Mouse (Mus musculus): ENCODE measurements around the gene Olfr1416. TPM values are rescaled to one million over a fixed set of nuclear protein-coding genes. Genes with fewer than 3 reads are reported as not detected.
A peak's percentile ranks its signal among the peaks of the same experiment; 100 is the strongest.
"Not testable (repeated sequence)": the region's sequence is repeated elsewhere in the genome, so short reads cannot be mapped to it uniquely, and the experiment has no call there.

Olfr1416 gene
- polyA plus RNA-seq (2014; fragmentation: Nextera tagmentation; extraction: Ambion mirVana) = not detected in 2 replicates

- Histone ChIP-seq H3K9me3 (ENCODE audit: control insufficient read depth, low read length) (no peaks in the 10 kb centered on the region), H3K4me3 (replicated peaks; ENCODE audit: low read length) (no peak within 1 kb of the TSS), H3K27ac (no peak within 1 kb of the TSS), H3K4me2 (replicated peaks) (no peak within 1 kb of the TSS), H3K9ac (no peak within 1 kb of the TSS), H3K4me1 (replicated peaks; ENCODE audit: control insufficient read depth, insufficient read depth, low read length) (no peaks in the 10 kb centered on the region), H3K27me3 (ENCODE audit: control insufficient read depth, insufficient read depth, low read length) (no peaks in the 10 kb centered on the region), H3K36me3 (replicated peaks; ENCODE audit: control insufficient read depth, insufficient read depth) (no peaks in the 10 kb centered on the region)
- no peak for DNase-seq (ENCODE audit: low spot score)
- no peak for ATAC-seq (ENCODE audit: low FRiP score)
These were observed at the start of gene Olfr1416 for GRCm38 (mm10) chr1:92485013-92485412. Gene Olfr1416 (minus strand): TSS chr1:92485113.

- Histone ChIP-seq H3K36me3 (replicated peaks; ENCODE audit: control insufficient read depth, insufficient read depth) (no peaks in the 10 kb centered on the region), H3K4me1 (replicated peaks; ENCODE audit: control insufficient read depth, insufficient read depth, low read length) (no peaks in the 10 kb centered on the region), H3K4me3 (replicated peaks; ENCODE audit: low read length) (no peak overlapping the region), H3K4me2 (replicated peaks) (no peak overlapping the region), H3K9ac (no peak overlapping the region), H3K27ac (no peak overlapping the region), H3K9me3 (ENCODE audit: control insufficient read depth, low read length) (no peaks in the 10 kb centered on the region), H3K27me3 (ENCODE audit: control insufficient read depth, insufficient read depth, low read length) (no peaks in the 10 kb centered on the region)
- WGBS = 81% methylated on average over 3 of the region's 3 CpGs
- DNase-seq (ENCODE audit: low spot score) (no peak), ATAC-seq (ENCODE audit: low FRiP score) (no peak)
These were observed 38.9 kb upstream of the Olfr1416 start for GRCm38 (mm10) chr1:92523764-92524163.

GRCm38 (mm10) chr1:92521376-92521775 lies 36.5 kb upstream of the Olfr1416 start:
- Histone ChIP-seq H3K4me2 (replicated peaks) (peak overlapping the region; percentile 32), H3K4me3 (replicated peaks; ENCODE audit: low read length) (no peak overlapping the region), H3K27ac (no peak overlapping the region), H3K9me3 (ENCODE audit: control insufficient read depth, low read length) (no peaks in the 10 kb centered on the region), H3K9ac (no peak overlapping the region), H3K27me3 (ENCODE audit: control insufficient read depth, insufficient read depth, low read length) (no peaks in the 10 kb centered on the region), H3K4me1 (replicated peaks; ENCODE audit: control insufficient read depth, insufficient read depth, low read length) (no peaks in the 10 kb centered on the region), H3K36me3 (replicated peaks; ENCODE audit: control insufficient read depth, insufficient read depth) (no peaks in the 10 kb centered on the region)
- WGBS = 16% methylated on average over 10 of the region's 10 CpGs
- ATAC-seq (ENCODE audit: low FRiP score) = peak; percentile 40; the same call in 1 of the 2 replicates
- DNase-seq (ENCODE audit: low spot score) = peak; percentile 80

- no peak overlapping the region for H3K4me3 ChIP-seq (replicated peaks; ENCODE audit: low read length)
- DNase-seq (ENCODE audit: low spot score) (no peak), ATAC-seq (ENCODE audit: low FRiP score) (no peak)
- no peak overlapping the region for H3K4me2 ChIP-seq (replicated peaks)
- no peak overlapping the region for H3K27ac ChIP-seq
- 91% methylated on average over 6 of the region's 6 CpGs for WGBS
- no peaks in the 10 kb centered on the region for H3K4me1 ChIP-seq (replicated peaks; ENCODE audit: control insufficient read depth, insufficient read depth, low read length)
- no peaks in the 10 kb centered on the region for H3K9me3 ChIP-seq (ENCODE audit: control insufficient read depth, low read length)
- H3K27me3 ChIP-seq (ENCODE audit: control insufficient read depth, insufficient read depth, low read length) = no peaks in the 10 kb centered on the region
- H3K36me3 ChIP-seq (replicated peaks; ENCODE audit: control insufficient read depth, insufficient read depth) = no peaks in the 10 kb centered on the region
- H3K9ac ChIP-seq = no peak overlapping the region
These were observed 34.1 kb upstream of the Olfr1416 start for GRCm38 (mm10) chr1:92519046-92519445.

- Histone ChIP-seq H3K4me2 (replicated peaks) (no peak within 1 kb of the TSS), H3K4me3 (replicated peaks; ENCODE audit: low read length) (no peak within 1 kb of the TSS), H3K9me3 (ENCODE audit: control insufficient read depth, low read length) (no peaks in the 10 kb centered on the region), H3K4me1 (replicated peaks; ENCODE audit: control insufficient read depth, insufficient read depth, low read length) (no peaks in the 10 kb centered on the region), H3K27me3 (ENCODE audit: control insufficient read depth, insufficient read depth, low read length) (no peaks in the 10 kb centered on the region), H3K9ac (no peak within 1 kb of the TSS), H3K36me3 (replicated peaks; ENCODE audit: control insufficient read depth, insufficient read depth) (no peaks in the 10 kb centered on the region), H3K27ac (no peak within 1 kb of the TSS)
- DNase-seq (ENCODE audit: low spot score) (no peak), ATAC-seq (ENCODE audit: low FRiP score) (no peak)
- WGBS = 85% methylated on average over 3 of the region's 3 CpGs
These were observed 33.6 kb upstream of the Olfr1416 start, which contains the start of gene Olfr1414 for GRCm38 (mm10) chr1:92518561-92518960. Gene Olfr1414 (minus strand): TSS chr1:92518661.

- Histone ChIP-seq H3K36me3 (replicated peaks; ENCODE audit: control insufficient read depth, insufficient read depth) (no peaks in the 10 kb centered on the region), H3K27ac (no peak overlapping the region), H3K27me3 (ENCODE audit: control insufficient read depth, insufficient read depth, low read length) (no peaks in the 10 kb centered on the region), H3K4me1 (replicated peaks; ENCODE audit: control insufficient read depth, insufficient read depth, low read length) (no peaks in the 10 kb centered on the region), H3K4me2 (replicated peaks) (no peak overlapping the region), H3K9me3 (ENCODE audit: control insufficient read depth, low read length) (no peaks in the 10 kb centered on the region), H3K9ac (no peak overlapping the region), H3K4me3 (replicated peaks; ENCODE audit: low read length) (no peak overlapping the region)
- 85% methylated on average over 11 of the region's 11 CpGs for WGBS
- DNase-seq (ENCODE audit: low spot score) (no peak), ATAC-seq (ENCODE audit: low FRiP score) (no peak)
These were observed 30.5 kb upstream of the Olfr1416 start for GRCm38 (mm10) chr1:92515390-92515789.

- H3K27me3 ChIP-seq (ENCODE audit: control insufficient read depth, insufficient read depth, low read length); H3K27ac ChIP-seq; ATAC-seq (ENCODE audit: low FRiP score); H3K4me3 ChIP-seq (replicated peaks; ENCODE audit: low read length); H3K9me3 ChIP-seq (ENCODE audit: control insufficient read depth, low read length); H3K9ac ChIP-seq; DNase-seq (ENCODE audit: low spot score); H3K4me1 ChIP-seq (replicated peaks; ENCODE audit: control insufficient read depth, insufficient read depth, low read length); H3K36me3 ChIP-seq (replicated peaks; ENCODE audit: control insufficient read depth, insufficient read depth); H3K4me2 ChIP-seq (replicated peaks): not testable (repeated sequence)
- whole genome bisulfite sequencing = 89% methylated on average over 4 of the region's 5 CpGs
These were observed 26.7 kb upstream of the Olfr1416 start for GRCm38 (mm10) chr1:92511646-92512045.

- no peak within 1 kb of the TSS for H3K27ac ChIP-seq
- H3K9ac ChIP-seq = no peak within 1 kb of the TSS
- no peak within 1 kb of the TSS for H3K4me3 ChIP-seq (replicated peaks; ENCODE audit: low read length)
- H3K27me3 ChIP-seq (ENCODE audit: control insufficient read depth, insufficient read depth, low read length) = no peaks in the 10 kb centered on the region
- no peak for DNase-seq (ENCODE audit: low spot score)
- no peaks in the 10 kb centered on the region for H3K9me3 ChIP-seq (ENCODE audit: control insufficient read depth, low read length)
- H3K4me2 ChIP-seq (replicated peaks) = no peak within 1 kb of the TSS
- H3K36me3 ChIP-seq (replicated peaks; ENCODE audit: control insufficient read depth, insufficient read depth) = no peaks in the 10 kb centered on the region
- WGBS = 89% methylated on average over 2 of the region's 2 CpGs
- no peak for ATAC-seq (ENCODE audit: low FRiP score)
- no peaks in the 10 kb centered on the region for H3K4me1 ChIP-seq (replicated peaks; ENCODE audit: control insufficient read depth, insufficient read depth, low read length)
These were observed 11.1 kb upstream of the Olfr1416 start, which contains the start of gene Olfr1415 for GRCm38 (mm10) chr1:92496001-92496400. Gene Olfr1415 (minus strand): TSS chr1:92496101.

- peaks cover 18% of the 10 kb centered on the region for H3K36me3 ChIP-seq (replicated peaks; ENCODE audit: control insufficient read depth, insufficient read depth)
- H3K4me1 ChIP-seq (replicated peaks; ENCODE audit: control insufficient read depth, insufficient read depth, low read length) = peaks cover 11% of the 10 kb centered on the region
- peak overlapping the region; percentile 96 for H3K9ac ChIP-seq
- no peak for DNase-seq (ENCODE audit: low spot score)
- peak; percentile 70 for ATAC-seq (ENCODE audit: low FRiP score)
- peak overlapping the region; percentile 97 for H3K4me3 ChIP-seq (replicated peaks; ENCODE audit: low read length)
- H3K27ac ChIP-seq = peak overlapping the region; percentile 72
- no peaks in the 10 kb centered on the region for H3K9me3 ChIP-seq (ENCODE audit: control insufficient read depth, low read length)
- H3K4me2 ChIP-seq (replicated peaks) = peak overlapping the region; percentile 76
- no peaks in the 10 kb centered on the region for H3K27me3 ChIP-seq (ENCODE audit: control insufficient read depth, insufficient read depth, low read length)
- WGBS = 7% methylated on average over 10 of the region's 10 CpGs
These were observed 10.8 kb downstream of the Olfr1416 start for GRCm38 (mm10) chr1:92474066-92474578.

All from hindbrain, embryonic 14.5 days (tissue).